Mouse (Mus musculus): Measurements from ENCODE around the gene Mtx3.
"Not testable (repeated sequence)": the region's sequence is repeated elsewhere in the genome, so short reads cannot be mapped to it uniquely, and the experiment has no call there.

The Mtx3 gene

GRCm38 (mm10) chr13:92844586-92845221, at the start of gene Mtx3:
Mtx3 (plus strand) TSS chr13:92844760.
- peak; percentile 72 for DNase-seq (ENCODE audit: extremely low read depth, low read depth)

- no peak for DNase-seq (ENCODE audit: extremely low read depth, low read depth)
Observed at GRCm38 (mm10) chr13:92798830-92799229, 45.7 kb upstream of the Mtx3 start.

- DNase-seq (ENCODE audit: extremely low read depth, low read depth): no peak
Observed at GRCm38 (mm10) chr13:92799306-92799925, 45.1 kb upstream of the Mtx3 start.

GRCm38 (mm10) chr13:92806785-92807184, 37.8 kb upstream of the Mtx3 start:
- DNase-seq (ENCODE audit: extremely low read depth, low read depth): no peak

- no peak for DNase-seq (ENCODE audit: extremely low read depth, low read depth)
Observed at GRCm38 (mm10) chr13:92807849-92808248, 36.7 kb upstream of the Mtx3 start.

- not testable (repeated sequence) for DNase-seq (ENCODE audit: extremely low read depth, low read depth)
Observed at GRCm38 (mm10) chr13:92810592-92810991, 34.0 kb upstream of the Mtx3 start.

GRCm38 (mm10) chr13:92816329-92816728, 28.2 kb upstream of the Mtx3 start:
- DNase-seq (ENCODE audit: extremely low read depth, low read depth): no peak

GRCm38 (mm10) chr13:92817357-92817756, 27.2 kb upstream of the Mtx3 start:
- DNase-seq (ENCODE audit: extremely low read depth, low read depth): no peak

GRCm38 (mm10) chr13:92828820-92829219, 15.7 kb upstream of the Mtx3 start:
- no peak for DNase-seq (ENCODE audit: extremely low read depth, low read depth)

GRCm38 (mm10) chr13:92833162-92833561, 11.4 kb upstream of the Mtx3 start:
- no peak for DNase-seq (ENCODE audit: extremely low read depth, low read depth)

- DNase-seq (ENCODE audit: extremely low read depth, low read depth): no peak
Observed at GRCm38 (mm10) chr13:92846438-92846837, 1.9 kb downstream of the Mtx3 start.

- DNase-seq (ENCODE audit: extremely low read depth, low read depth): peak; percentile 25
Observed at GRCm38 (mm10) chr13:92847336-92847735, 2.8 kb downstream of the Mtx3 start.

- DNase-seq (ENCODE audit: extremely low read depth, low read depth): peak; percentile 8
Observed at GRCm38 (mm10) chr13:92848002-92848401, 3.4 kb downstream of the Mtx3 start.

GRCm38 (mm10) chr13:92855901-92856300, 11.3 kb downstream of the Mtx3 start:
- no peak for DNase-seq (ENCODE audit: extremely low read depth, low read depth)

- DNase-seq (ENCODE audit: extremely low read depth, low read depth): peak; percentile 20
Observed at GRCm38 (mm10) chr13:92858808-92859207, 14.2 kb downstream of the Mtx3 start.

- DNase-seq (ENCODE audit: extremely low read depth, low read depth): no peak
Observed at GRCm38 (mm10) chr13:92859959-92860358, 15.4 kb downstream of the Mtx3 start.

- DNase-seq (ENCODE audit: extremely low read depth, low read depth): no peak
Observed at GRCm38 (mm10) chr13:92865358-92865757, 20.8 kb downstream of the Mtx3 start.

- DNase-seq (ENCODE audit: extremely low read depth, low read depth): no peak
Observed at GRCm38 (mm10) chr13:92866680-92867079, 22.1 kb downstream of the Mtx3 start.

- no peak for DNase-seq (ENCODE audit: extremely low read depth, low read depth)
Observed at GRCm38 (mm10) chr13:92879514-92879913, 35.0 kb downstream of the Mtx3 start.

- no peak for DNase-seq (ENCODE audit: extremely low read depth, low read depth)
Observed at GRCm38 (mm10) chr13:92879933-92880332, 35.4 kb downstream of the Mtx3 start.

- DNase-seq (ENCODE audit: extremely low read depth, low read depth): no peak
Observed at GRCm38 (mm10) chr13:92880589-92880988, 36.0 kb downstream of the Mtx3 start.

- DNase-seq (ENCODE audit: extremely low read depth, low read depth): no peak
Observed at GRCm38 (mm10) chr13:92882271-92882985, 37.9 kb downstream of the Mtx3 start.

Data from MEL-GATA-1-ER (cell line).